Mouse (Mus musculus): Measurements from ENCODE around the gene Pmfbp1.

DNA sequence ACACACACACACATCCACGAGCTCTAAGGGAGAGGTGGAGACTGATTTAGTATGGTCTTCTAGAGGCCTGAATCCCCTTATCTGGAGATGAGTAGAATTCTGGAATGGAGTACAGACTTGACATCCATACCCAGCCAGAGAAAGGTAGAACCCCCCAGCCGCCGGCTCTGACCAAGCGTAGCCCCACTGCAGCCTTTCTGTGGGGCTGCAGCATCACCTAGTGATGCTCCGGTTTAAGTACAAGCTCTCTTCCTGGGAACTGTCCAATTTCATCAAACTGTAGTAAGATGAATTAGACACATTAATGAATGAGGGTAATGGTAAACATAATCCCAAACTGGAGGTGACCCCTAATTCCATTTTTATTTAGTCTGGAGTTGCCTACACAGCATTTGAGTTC, 26.3 kb upstream of the Pmfbp1 start:
- no peak for TF ChIP-seq POLR2A (IDR thresholded peaks at IDR 0.05; ENCODE audit: low read depth, low read length)
- TF ChIP-seq CTCF (IDR thresholded peaks at IDR 0.05; ENCODE audit: extremely low read depth, insufficient read length, insufficient replicate concordance, low read depth, low read length), result no peak

Data from small intestine, adult 2 months (tissue).